Mouse (Mus musculus) cerebellum, postnatal 25 days (tissue): ENCODE measurements around the gene Atrx.

ENCODE experiments used
- DNase-seq, 2 experiments: peaks; one replicate each; pipeline ENCODE4 v3.0.0; 2021; ENCODE audit warnings: mixed read lengths in 2 of 2

The Atrx gene

GRCm38 (mm10) chrX:105767177-105767764, 161.9 kb downstream of the Atrx start:
- peak; percentile 15 for DNase-seq

- DNase-seq: no peak
These were observed 163.2 kb downstream of the Atrx start for GRCm38 (mm10) chrX:105766013-105766412.

- DNase-seq: peak in 1 of 2 experiments; percentile 7
These were observed 164.0 kb downstream of the Atrx start for GRCm38 (mm10) chrX:105765005-105765706.

- peak; percentile 8 to 11 for DNase-seq
These were observed 164.8 kb downstream of the Atrx start, which contains the start of gene Fgf16 for GRCm38 (mm10) chrX:105764162-105765004. Gene Fgf16 (plus strand): TSS chrX:105764279.

GRCm38 (mm10) chrX:105763612-105764011, 165.6 kb downstream of the Atrx start:
- DNase-seq: peak; percentile 30

GRCm38 (mm10) chrX:105762847-105763527, 166.2 kb downstream of the Atrx start:
- DNase-seq: peak; percentile 28 to 61
